In the genomic region with DNA sequence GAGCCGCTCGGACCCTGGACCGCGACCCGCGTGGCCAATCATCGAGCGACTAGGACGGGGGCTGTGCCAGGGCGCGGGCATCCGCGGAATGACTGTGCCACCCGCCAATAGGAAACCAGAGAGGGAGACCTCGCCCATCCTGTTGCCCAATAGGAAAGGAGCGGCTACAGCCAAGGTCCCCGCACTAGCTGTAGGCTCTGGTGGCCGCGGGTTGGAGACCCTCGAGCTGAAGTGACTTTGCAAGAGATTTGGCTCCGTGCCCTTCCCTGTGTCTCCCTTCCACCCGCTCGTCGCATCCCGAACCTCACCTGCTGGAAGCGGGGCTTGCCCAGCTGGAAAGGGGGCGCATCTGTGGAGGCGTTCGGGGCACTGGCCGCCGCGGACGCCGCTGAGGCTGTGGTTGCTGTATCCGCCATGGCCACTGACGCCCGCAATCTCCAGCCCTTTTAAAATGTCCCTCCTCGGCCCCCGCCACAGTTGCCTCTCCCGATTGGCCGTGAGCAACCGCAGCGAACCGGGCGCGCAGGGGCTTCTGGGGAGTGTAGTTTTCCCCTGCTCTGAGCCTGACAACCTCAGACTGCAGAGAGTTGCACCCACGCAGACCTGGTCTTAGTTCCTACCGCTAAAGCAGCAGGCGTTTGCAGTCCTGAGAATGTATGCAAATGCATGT, we compare ENCODE assay signal across 8 mouse cellular contexts. TPM values are rescaled to one million over a fixed set of nuclear protein-coding genes. Genes with fewer than 3 reads are reported as not detected.
DNase-seq lines count a peak whose midpoint lies in the region; ATAC-seq lines count a peak whose summit lies in the region.

A gene (minus strand): TSS at position 423 of the 670 bp plus-strand sequence.

- H3K9me3 ChIP-seq in hindbrain, embryonic 16.5 days (ENCODE audit: control insufficient read depth, low read length) = no peaks in the 10 kb centered on the region

- H3K4me1 ChIP-seq in hindbrain, embryonic 16.5 days (ENCODE audit: control insufficient read depth, insufficient read depth, low read depth, low read length) = peaks cover 7% of the 10 kb centered on the region

- peak within 1 kb of the TSS; percentile 90 for H3K27ac ChIP-seq in hindbrain, embryonic 16.5 days (ENCODE audit: low read depth, low read length)
- peak within 1 kb of the TSS; percentile 92 for H3K27ac ChIP-seq in macrophage

- under 1% methylated on average over 49 of the region's 49 CpGs for WGBS in hindbrain, embryonic 16.5 days
- under 1% methylated on average over 47 of the region's 49 CpGs for WGBS in macrophage (ENCODE audit: missing documents)

- H3K36me3 ChIP-seq in hindbrain, embryonic 16.5 days (ENCODE audit: control insufficient read depth, insufficient read depth, low read length) = peaks cover 11% of the 10 kb centered on the region; the same call in 1 of the 2 replicates
- peaks cover 31% of the 10 kb centered on the region for H3K36me3 ChIP-seq in macrophage (ENCODE audit: inconsistent target)

- H3K27me3 ChIP-seq in hindbrain, embryonic 16.5 days (replicated peaks; ENCODE audit: control insufficient read depth, insufficient read depth, low read length) = no peaks in the 10 kb centered on the region

- DNase-seq in WW6 (ENCODE audit: low read depth, low spot score) = peak; percentile 63
- DNase-seq in cerebellum, postnatal 4 days (ENCODE audit: low spot score in 2 of 2) = peak; percentile 96 to 99
- DNase-seq in gastrocnemius, adult 18-20 months (ENCODE audit: low spot score) = peak; percentile 97
- peak; percentile 97 to 98 for DNase-seq in left cerebral cortex, adult 18-20 months (ENCODE audit: low spot score in 2 of 2)
- DNase-seq in right cerebral cortex, adult 18-20 months = peak; percentile 98
- peak; percentile 91 for DNase-seq in urinary bladder, postnatal 10 days (ENCODE audit: low spot score)

- peak within 1 kb of the TSS; percentile 77 for H3K9ac ChIP-seq in hindbrain, embryonic 16.5 days (ENCODE audit: low read depth, low read length)

- H3K4me3 ChIP-seq in hindbrain, embryonic 16.5 days (ENCODE audit: low read length) = peak within 1 kb of the TSS; percentile 62
- peak within 1 kb of the TSS; percentile 73 for H3K4me3 ChIP-seq in macrophage (ENCODE audit: inconsistent target)

- H3K79me2 ChIP-seq in macrophage (ENCODE audit: inconsistent target) = peaks cover 39% of the 10 kb centered on the region; the same call in 1 of the 2 replicates

- peak; percentile 98 for ATAC-seq in hindbrain, embryonic 16.5 days

- H3K4me2 ChIP-seq in hindbrain, embryonic 16.5 days (ENCODE audit: low read length) = peak within 1 kb of the TSS; percentile 98

RNA-seq across cellular contexts. Expression of the gene that starts here (rescaled TPM):
- 1 to 10 TPM; 4.3 to 6.5 TPM for total RNA-seq in gastrocnemius, adult 18-20 months (2021)
- polyA plus RNA-seq in hindbrain, embryonic 16.5 days (2015; fragmentation: Nextera tagmentation; extraction: Ambion mirVana) = 49.1 and 61.3 TPM in 2 replicates
- 100 to 1,000 TPM; 163 to 164 TPM for total RNA-seq in left cerebral cortex, adult 18-20 months (2021)
- total RNA-seq in macrophage (2018; cell fraction: chromatin; rRNA removed) = 10 to 100 TPM in 25 of 26 experiments, 1 to 10 TPM in 1; 6.3 to 87.7 (median 36.8) TPM
- total RNA-seq in macrophage (2018; cell fraction: cytosol; rRNA removed) = 10 to 100 TPM in 12 of 26 experiments, 1 to 10 TPM in 14; 3.5 to 20.3 (median 7.5) TPM
- 10 to 100 TPM in 24 of 26 experiments, 1 to 10 TPM in 2; 6.9 to 51.7 (median 23.0) TPM for total RNA-seq in macrophage (2018; cell fraction: nucleus; rRNA removed)
- 3.8 to 11.4 TPM (median 5.9 TPM) in 3 replicates for polyA plus RNA-seq in macrophage (2018)

Comparison
In these comparisons a context has a peak if more than half of its experiments do, and no peak if none do; other contexts are left out.
1. Peak in every context shown above with its lines: DNase-seq, ATAC-seq, H3K4me3 ChIP-seq and H3K27ac ChIP-seq.
2. RNA of the gene that starts here (total RNA-seq): 163 to 164 TPM in left cerebral cortex, adult 18-20 months; 4.3 to 6.5 TPM in gastrocnemius, adult 18-20 months; every median in the first group is over 10 times any median in the second.